Mouse (Mus musculus): Measurements from ENCODE around the gene Pot1b.

Pot1b gene

DNA sequence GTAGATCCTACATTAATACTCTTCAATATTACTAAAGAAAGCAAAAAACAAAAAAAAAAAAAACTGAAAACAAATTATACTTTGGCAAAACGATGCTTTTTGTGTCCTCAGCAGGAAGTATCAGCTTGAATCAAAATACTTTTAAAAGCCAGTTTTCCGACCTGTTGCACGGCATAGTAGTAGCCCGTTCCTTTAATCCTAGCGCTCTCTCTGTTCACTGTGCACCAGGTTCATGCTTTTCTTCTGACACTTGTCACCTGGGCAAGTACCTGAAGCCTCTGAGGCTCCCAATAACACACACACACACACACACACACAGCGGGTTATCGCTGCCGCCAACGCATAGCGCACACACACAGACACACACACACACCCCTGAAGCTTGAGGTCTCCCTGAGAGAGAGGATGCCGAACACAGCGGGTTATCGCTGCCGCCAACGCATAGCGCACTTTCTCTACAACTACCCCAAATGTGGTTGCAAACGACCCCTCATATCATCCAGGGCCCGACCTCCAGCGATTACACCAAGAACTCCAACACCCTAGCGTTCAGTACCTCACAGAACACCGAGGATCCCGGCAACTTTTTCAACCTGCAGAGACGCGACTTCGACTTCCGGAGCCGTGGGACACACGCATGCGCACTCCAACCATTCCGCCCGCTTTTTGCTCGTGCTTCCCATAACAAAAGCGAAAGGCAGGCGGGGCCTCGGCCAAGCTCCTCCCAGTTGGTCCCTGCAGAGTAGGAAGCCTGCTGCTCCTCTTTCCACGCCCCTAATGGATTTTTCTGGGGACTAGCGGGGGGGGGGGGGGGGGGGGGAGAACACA, at the start of gene Pot1b:
Pot1b (minus strand) TSS at position 645 of the 828 bp plus-strand sequence.
- peak; percentile 94 for DNase-seq (ENCODE audit: low read depth, low spot score)

GRCm38 (mm10) chr17:55751170-55751569, 38.7 kb upstream of the Pot1b start:
- no peak for DNase-seq (ENCODE audit: low read depth, low spot score)

- DNase-seq (ENCODE audit: low read depth, low spot score) = no peak
These were observed 37.4 kb upstream of the Pot1b start, which contains the start of gene Adgre4 for GRCm38 (mm10) chr17:55749786-55750185. Gene Adgre4, plus strand, starts transcription at chr17:55749984.

GRCm38 (mm10) chr17:55736675-55737074, 24.2 kb upstream of the Pot1b start:
- no peak for DNase-seq (ENCODE audit: low read depth, low spot score)

DNA sequence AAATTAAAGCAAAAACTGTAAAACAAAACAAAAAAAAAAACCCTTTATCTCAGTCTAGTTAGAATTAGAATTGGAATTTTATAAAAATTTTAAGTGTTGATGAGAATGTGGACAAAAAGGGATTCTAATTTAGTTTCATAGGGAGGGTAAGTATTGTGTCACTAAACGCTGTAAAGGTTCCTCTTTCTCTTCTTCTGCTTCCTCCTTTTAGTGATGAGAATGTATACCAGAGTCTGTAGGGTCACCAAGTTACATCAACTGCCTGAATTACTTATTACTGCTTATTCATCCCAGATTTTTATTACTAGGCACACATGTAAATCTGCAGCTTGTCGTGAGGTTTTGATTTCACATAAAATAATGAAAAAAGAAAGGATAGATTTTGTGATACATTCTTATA, 13.8 kb upstream of the Pot1b start:
- no peak for DNase-seq (ENCODE audit: low read depth, low spot score)

DNA sequence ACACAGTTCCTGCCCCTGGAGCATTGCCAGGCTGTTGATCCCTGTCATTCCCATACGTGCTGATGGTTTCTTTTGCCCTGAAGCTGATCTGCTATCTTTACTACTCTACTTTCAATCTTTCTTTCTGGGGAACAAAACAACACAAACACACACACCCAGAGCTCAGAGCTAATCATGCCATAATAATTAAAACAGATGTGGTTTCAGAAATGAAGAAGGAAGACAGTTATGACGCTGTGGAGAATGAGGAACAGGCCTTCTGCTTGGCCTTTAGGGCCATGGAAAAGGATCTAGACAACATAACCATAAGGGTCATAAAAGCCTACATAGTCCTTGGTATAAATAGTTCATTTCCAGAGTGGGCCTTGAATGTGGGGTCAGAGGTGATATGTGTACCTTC, 9.8 kb upstream of the Pot1b start:
- DNase-seq (ENCODE audit: low read depth, low spot score) = no peak

GRCm38 (mm10) chr17:55721270-55721669, 8.8 kb upstream of the Pot1b start:
- no peak for DNase-seq (ENCODE audit: low read depth, low spot score)

DNA sequence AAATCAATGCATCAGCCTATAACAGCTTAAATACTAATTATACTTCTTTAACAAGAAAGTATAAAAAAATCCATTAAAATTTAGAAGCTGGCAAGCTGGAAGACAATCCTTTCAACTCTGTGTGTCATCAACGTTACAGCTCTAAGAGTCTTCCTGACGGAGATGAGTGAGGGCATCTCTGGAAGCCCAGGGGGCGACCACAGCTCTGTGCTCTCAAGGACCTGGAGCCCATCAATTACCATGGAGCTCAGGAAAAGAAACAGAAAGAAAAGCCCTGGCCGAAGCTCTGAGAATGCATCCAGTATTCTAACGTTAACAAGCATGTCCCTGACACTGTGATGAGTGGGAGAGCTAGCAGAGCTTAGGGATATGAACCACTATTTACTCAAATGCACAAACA, 9.6 kb downstream of the Pot1b start:
- DNase-seq (ENCODE audit: low read depth, low spot score) = no peak

- peak; percentile 72 for DNase-seq (ENCODE audit: low read depth, low spot score)
These were observed 10.1 kb downstream of the Pot1b start for GRCm38 (mm10) chr17:55702161-55702820.

DNA sequence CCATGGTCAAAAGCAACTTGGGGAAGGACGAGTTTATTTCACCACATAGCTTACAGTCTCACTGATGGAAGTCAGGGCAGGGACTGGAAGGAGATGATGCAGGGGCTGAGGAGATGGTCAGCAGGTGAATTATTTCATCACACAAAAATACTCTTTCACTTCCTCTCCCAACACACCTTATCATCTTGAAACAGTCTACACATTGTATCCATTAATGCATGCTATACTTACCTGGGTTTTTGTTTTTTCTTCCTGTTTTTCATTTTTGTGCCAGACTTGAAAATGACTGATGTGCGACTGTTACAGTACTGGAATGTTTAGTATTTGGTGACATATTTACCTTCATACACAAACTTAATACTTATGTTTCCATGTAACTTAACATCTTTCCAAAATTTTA, 13.0 kb downstream of the Pot1b start:
- DNase-seq (ENCODE audit: low read depth, low spot score) = no peak

- DNase-seq (ENCODE audit: low read depth, low spot score) = no peak
These were observed 51.3 kb downstream of the Pot1b start for GRCm38 (mm10) chr17:55661099-55661498.

- no peak for DNase-seq (ENCODE audit: low read depth, low spot score)
These were observed 87.3 kb downstream of the Pot1b start, which contains the start of gene Vmn2r118 for GRCm38 (mm10) chr17:55625092-55625491. Gene Vmn2r118, minus strand, starts transcription at chr17:55625192.
